In the genomic region with DNA sequence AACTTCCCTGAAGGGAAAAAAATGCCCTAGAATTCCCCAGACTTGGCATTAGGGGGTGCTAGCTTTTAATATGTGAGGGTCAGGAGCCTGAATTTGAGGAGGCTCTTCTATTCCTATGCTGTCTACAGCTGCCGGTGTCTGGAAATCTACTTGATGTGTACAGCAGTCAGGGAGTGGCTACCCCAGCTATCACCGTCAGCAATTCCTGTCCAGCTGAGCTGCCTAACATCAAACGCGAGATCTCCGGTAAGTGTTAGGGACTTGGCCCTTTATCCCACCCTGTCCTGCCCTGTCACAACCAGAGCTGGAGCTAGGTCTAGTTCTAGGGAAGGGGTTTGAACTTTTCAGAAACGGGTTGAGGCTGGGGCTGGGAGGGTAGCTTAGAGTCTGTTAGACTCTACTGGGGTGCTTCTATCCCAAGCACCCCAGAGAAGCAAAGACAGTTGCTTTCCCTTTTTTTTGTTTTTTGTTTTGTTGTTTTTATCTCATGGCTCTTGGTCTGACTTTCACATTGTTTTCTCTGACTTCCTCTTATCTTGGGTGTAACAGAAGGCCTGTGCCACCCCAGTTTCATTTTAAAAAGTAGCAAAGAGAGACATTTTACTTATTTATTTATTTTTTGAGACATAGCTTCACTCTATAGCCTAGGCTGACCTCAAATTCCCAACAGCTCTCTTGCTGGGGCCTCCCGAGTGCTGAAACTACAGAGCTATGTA, we compare ENCODE assay signal across 1 mouse cellular context.
TF ChIP-seq lines count a peak whose summit lies in the region.

No protein-coding gene starts in this region.

TF ChIP-seq in MEL, 35 proteins besides CTCF, POLR2A, EP300 and RAD21:
- TF ChIP-seq BHLHE40 (IDR thresholded peaks at IDR 0.05; ENCODE audit: borderline replicate concordance, low read depth, low read length) = no peak; the same call in 1 of the 2 replicates
- no peak for TF ChIP-seq NELFE (IDR thresholded peaks at IDR 0.05; ENCODE audit: low read depth, low read length)
- no peak for TF ChIP-seq ZMIZ1 (IDR thresholded peaks at IDR 0.05; ENCODE audit: low read depth, low read length)
- no peak for TF ChIP-seq MEF2A (IDR thresholded peaks at IDR 0.05; ENCODE audit: extremely low read depth, insufficient replicate concordance, low read depth, low read length, poor library complexity, severe bottlenecking)
- no peak for TF ChIP-seq E2F4 (IDR thresholded peaks at IDR 0.05; ENCODE audit: borderline replicate concordance, low read depth, low read length)
- no peak for TF ChIP-seq KAT2A (conservative IDR thresholded peaks at IDR 0.05; ENCODE audit: low read depth, low read length)
- no peak for TF ChIP-seq HCFC1 (IDR thresholded peaks at IDR 0.05; ENCODE audit: low read depth, low read length)
- no peak for TF ChIP-seq USF2 (IDR thresholded peaks at IDR 0.05; ENCODE audit: borderline replicate concordance in 1 of 2, insufficient read depth in 1 of 2, low read depth in 1 of 2, low read length in 2 of 2)
- TF ChIP-seq TCF12 (IDR thresholded peaks at IDR 0.05; ENCODE audit: low read depth, low read length) = peak; percentile 80
- no peak for TF ChIP-seq CHD1 (IDR thresholded peaks at IDR 0.05; ENCODE audit: low read depth, low read length)
- no peak for TF ChIP-seq ELF1 (IDR thresholded peaks at IDR 0.05; ENCODE audit: low read depth, low read length)
- no peak for TF ChIP-seq GABPA (IDR thresholded peaks at IDR 0.05; ENCODE audit: low read depth, low read length)
- no peak for TF ChIP-seq MYC (IDR thresholded peaks at IDR 0.05; ENCODE audit: low read depth, low read length)
- no peak for TF ChIP-seq POLR2AphosphoS2 (IDR thresholded peaks at IDR 0.05; ENCODE audit: low read length)
- TF ChIP-seq MYB (IDR thresholded peaks at IDR 0.05; ENCODE audit: low read depth, low read length) = peak; percentile 41; the same call in 1 of the 2 replicates
- TF ChIP-seq RCOR1 (IDR thresholded peaks at IDR 0.05; ENCODE audit: low read depth, low read length) = no peak
- TF ChIP-seq TAL1 (IDR thresholded peaks at IDR 0.05; ENCODE audit: low read length) = peak; percentile 81
- TF ChIP-seq JUND (IDR thresholded peaks at IDR 0.05; ENCODE audit: low read depth, low read length) = no peak
- TF ChIP-seq ZKSCAN1 (IDR thresholded peaks at IDR 0.05; ENCODE audit: low read depth, low read length) = no peak
- TF ChIP-seq MXI1 (IDR thresholded peaks at IDR 0.05; ENCODE audit: low read depth, low read length) = no peak
- no peak for TF ChIP-seq ZC3H11A (IDR thresholded peaks at IDR 0.05; ENCODE audit: low read depth, low read length)
- peak; percentile 81 for TF ChIP-seq ZNF384 (IDR thresholded peaks at IDR 0.05; ENCODE audit: low read depth, low read length)
- TF ChIP-seq GATA1 (IDR thresholded peaks at IDR 0.05; ENCODE audit: low read depth, low read length) = peak; percentile 87
- peak; percentile 84 for TF ChIP-seq ETS1 (IDR thresholded peaks at IDR 0.05; ENCODE audit: low read depth, low read length)
- no peak for TF ChIP-seq TBP (IDR thresholded peaks at IDR 0.05; ENCODE audit: low read depth, low read length)
